Mouse (Mus musculus) MEL (cell line): ENCODE measurements around the gene Rnf26. TPM values are rescaled to one million over a fixed set of nuclear protein-coding genes. Genes with fewer than 3 reads are reported as not detected.
A peak's percentile ranks its signal among the peaks of the same experiment; 100 is the strongest.

Source experiments
- DNase-seq: peaks from one replicate; pipeline ENCODE4 v3.0.0; 2011; ENCODE audit warnings: low read depth, low spot score
- H3K27ac ChIP-seq: 2 replicates; pipeline ENCODE4 v1.5.1; 2012; ENCODE audit warnings: low read depth, mild to moderate bottlenecking, control low read depth, low read length, moderate library complexity; ENCODE audit not compliant: control insufficient read depth
- H3K27me3 ChIP-seq, 2 experiments: fragments of 150-350 bp in 1 of 2; sonication (generic) in 1 of 2; 2 replicates each; pipeline ENCODE4 v1.6.1; 2012; ENCODE audit warnings: low read length in 2 of 2, mild to moderate bottlenecking in 2 of 2, improper control_type of control experiment in 1 of 2, moderate library complexity in 1 of 2; ENCODE audit not compliant: insufficient read depth in 2 of 2, control insufficient read depth in 1 of 2
- H3K36me3 ChIP-seq, 2 experiments: 2 replicates each; pipeline ENCODE4 v1.6.1; 2012 to 2014; ENCODE audit warnings: low read length in 2 of 2, improper control_type of control experiment in 1 of 2, inconsistent platforms in 1 of 2, mild to moderate bottlenecking in 1 of 2; ENCODE audit not compliant: insufficient read depth in 2 of 2, control insufficient read depth in 1 of 2
- H3K4me1 ChIP-seq, 2 experiments: fragments of 150-350 bp in 1 of 2; sonication (generic) in 1 of 2; 2 replicates each; pipeline ENCODE4 v1.6.1; 2012; ENCODE audit warnings: low read length in 2 of 2, improper control_type of control experiment in 1 of 2, mild to moderate bottlenecking in 1 of 2; ENCODE audit not compliant: insufficient read depth in 2 of 2, control insufficient read depth in 1 of 2
- H3K4me3 ChIP-seq, 2 experiments: fragments of 150-350 bp in 1 of 2; sonication (generic) in 1 of 2; 2 replicates each; pipeline ENCODE4 v1.5.1; 2012; ENCODE audit warnings: low read depth in 2 of 2, low read length in 2 of 2, mild to moderate bottlenecking in 2 of 2, moderate library complexity in 2 of 2, control low read depth in 1 of 2, improper control_type of control experiment in 1 of 2; ENCODE audit not compliant: control insufficient read depth in 1 of 2, insufficient read depth in 1 of 2
- H3K79me2 ChIP-seq: 2 replicates; pipeline ENCODE4 v1.6.1; 2012; ENCODE audit warnings: mild to moderate bottlenecking, low read length, moderate library complexity; ENCODE audit not compliant: control insufficient read depth, poor library complexity, insufficient read depth
- H3K9ac ChIP-seq: 2 replicates; pipeline ENCODE4 v1.6.1; 2012; ENCODE audit warnings: low read depth, mild to moderate bottlenecking, control low read depth, low read length, moderate library complexity; ENCODE audit not compliant: control insufficient read depth, poor library complexity, severe bottlenecking
- H3K9me3 ChIP-seq: fragments of 150-350 bp; sonication (generic); replicated peaks from 2 replicates; pipeline ENCODE4 v1.6.1; 2012; ENCODE audit warnings: mild to moderate bottlenecking, low read length, improper control_type of control experiment, moderate library complexity; ENCODE audit not compliant: insufficient read depth
- CHD1 ChIP-seq: IDR thresholded peaks from 2 replicates; pipeline ENCODE4 v1.6.1; 2012; ENCODE audit warnings: low read depth, mild to moderate bottlenecking, inconsistent platforms, low read length, improper control_type of control experiment
- CHD2 ChIP-seq: IDR thresholded peaks from 2 replicates; pipeline ENCODE4 v1.6.1; 2011; ENCODE audit warnings: low read length, improper control_type of control experiment
- E2F4 ChIP-seq: IDR thresholded peaks from 2 replicates; pipeline ENCODE4 v1.6.1; 2011; ENCODE audit warnings: low read depth, low read length, improper control_type of control experiment, borderline replicate concordance
- EP300 ChIP-seq, 2 experiments: IDR thresholded peaks; 2 replicates each; pipeline ENCODE4 v1.6.1; 2011; ENCODE audit warnings: improper control_type of control experiment in 2 of 2, low read length in 2 of 2, low read depth in 1 of 2, mild to moderate bottlenecking in 1 of 2
- GATA1 ChIP-seq: IDR thresholded peaks from 2 replicates; pipeline ENCODE4 v1.6.1; 2011; ENCODE audit warnings: low read depth, low read length, improper control_type of control experiment
- MAZ ChIP-seq: IDR thresholded peaks from 2 replicates; pipeline ENCODE4 v1.6.1; 2012; ENCODE audit warnings: low read depth, mild to moderate bottlenecking, inconsistent platforms, low read length, improper control_type of control experiment
- MYB ChIP-seq: IDR thresholded peaks from 2 replicates; pipeline ENCODE4 v1.6.1; 2011; ENCODE audit warnings: mild to moderate bottlenecking, low read depth, low read length, improper control_type of control experiment
- SIN3A ChIP-seq: IDR thresholded peaks from 2 replicates; pipeline ENCODE4 v1.6.1; 2012; ENCODE audit warnings: low read length, improper control_type of control experiment, inconsistent platforms
- TAL1 ChIP-seq: IDR thresholded peaks from 2 replicates; pipeline ENCODE4 v1.6.1; 2012; ENCODE audit warnings: mild to moderate bottlenecking, inconsistent platforms, low read length, moderate library complexity, mixed read lengths
- TCF12 ChIP-seq: IDR thresholded peaks from 2 replicates; pipeline ENCODE4 v1.6.1; 2014; ENCODE audit warnings: low read depth, mild to moderate bottlenecking, inconsistent platforms, low read length, improper control_type of control experiment, moderate library complexity
- UBTF ChIP-seq: IDR thresholded peaks from 2 replicates; pipeline ENCODE4 v1.6.1; 2012; ENCODE audit warnings: low read depth, mild to moderate bottlenecking, inconsistent platforms, low read length, improper control_type of control experiment, moderate library complexity, borderline replicate concordance; ENCODE audit not compliant: insufficient read depth
- ZC3H11A ChIP-seq: IDR thresholded peaks from 2 replicates; pipeline ENCODE4 v1.6.1; 2012; ENCODE audit warnings: low read depth, mild to moderate bottlenecking, inconsistent platforms, low read length, improper control_type of control experiment
- ZMIZ1 ChIP-seq: IDR thresholded peaks from 2 replicates; pipeline ENCODE4 v1.6.1; 2012; ENCODE audit warnings: low read depth, mild to moderate bottlenecking, inconsistent platforms, low read length, improper control_type of control experiment, moderate library complexity
- ZNF384 ChIP-seq: IDR thresholded peaks from 2 replicates; pipeline ENCODE4 v1.6.1; 2012; ENCODE audit warnings: low read depth, mild to moderate bottlenecking, inconsistent platforms, low read length, improper control_type of control experiment
- polyA plus RNA-seq, 2 experiments: library from polyadenylated mRNA; stranded (reverse) in 1 of 2; unstranded in 1 of 2; fragments of >175 nt in 1 of 2; fragments of >200 nt in 1 of 2; gene quantifications; 2 replicates each; pipeline versions ENCODE4 v1.2.1 to v1.2.4; 2012; ENCODE audit warnings: low replicate concordance in 2 of 2, low read depth in 1 of 2; ENCODE audit not compliant: insufficient read length in 2 of 2, insufficient read depth in 1 of 2, missing spikeins in 1 of 2
- total RNA-seq: library from RNA; depleted of rRNA; stranded (reverse); fragments of 300-350 nt; gene quantifications from 2 replicates; pipeline ENCODE4 v1.2.3, GENCODE M21; 2012

Gene Rnf26
- total and polyA plus RNA-seq, 3 experiments: 14.0 to 55.1 TPM; not detected in 1

DNA sequence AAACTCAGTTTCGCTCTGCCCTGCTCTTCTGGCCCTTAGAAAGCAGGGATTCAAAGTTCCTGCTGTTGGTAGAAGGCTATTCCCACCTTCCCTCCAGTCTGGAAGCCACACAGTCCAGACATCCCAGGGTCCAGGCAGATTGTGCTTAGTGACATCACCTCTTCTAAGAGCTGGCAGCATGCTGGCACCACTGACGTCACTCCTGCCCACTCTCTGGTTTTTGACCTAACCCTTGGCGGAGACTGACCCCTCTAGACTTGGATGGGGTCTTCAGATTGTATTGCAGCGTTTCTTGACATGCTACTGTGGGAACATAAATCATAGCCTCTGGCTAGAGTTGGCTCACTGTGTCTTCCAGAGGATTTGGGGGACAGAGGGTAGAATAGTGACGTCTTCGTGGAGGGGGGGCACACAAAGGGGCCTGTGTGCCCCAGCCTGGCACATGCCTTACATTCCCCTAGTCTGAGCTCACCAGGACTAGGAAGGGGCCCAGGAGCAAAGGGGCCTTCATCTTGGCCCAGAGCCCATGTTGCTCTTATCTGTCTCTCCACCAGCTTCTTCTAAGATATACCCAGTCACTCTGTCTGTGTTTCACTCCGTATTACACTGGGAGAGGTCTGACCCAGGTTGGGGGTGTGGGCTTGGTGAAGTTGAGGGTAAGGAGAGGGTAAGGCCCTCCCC is 22.6 kb upstream of the Rnf26 start:
- Histone ChIP-seq H3K9ac (no peak overlapping the region), H3K36me3 (peaks cover 0 to 6% of the 10 kb centered on the region in 2 experiments; a peak in 1 of 4 replicates), H3K27me3 (peaks cover 22 to 24% of the 10 kb centered on the region in 2 experiments), H3K27ac (no peak overlapping the region)
- TF ChIP-seq TAL1: peak; percentile 45
- no peak for TF ChIP-seq E2F4
- peak; percentile 38; the same call in 1 of the 2 replicates for TF ChIP-seq TCF12
- TF ChIP-seq EP300 (IDR thresholded peaks at IDR 0.05; ENCODE audit: low read depth in 1 of 2, low read length in 2 of 2): peak; percentile 28 to 36; a peak in 2 of 4 replicates
- TF ChIP-seq MAZ: no peak
- TF ChIP-seq CHD1: no peak
- TF ChIP-seq UBTF: no peak
- TF ChIP-seq ZNF384: no peak
- no peak for TF ChIP-seq CHD2
- TF ChIP-seq GATA1: peak; percentile 75
- TF ChIP-seq MYB: no peak
- TF ChIP-seq ZC3H11A: no peak
- TF ChIP-seq SIN3A: no peak
- TF ChIP-seq, all 39 proteins: peak for 4
- no peaks in the 10 kb centered on the region for H3K79me2 ChIP-seq
- no peaks in the 10 kb centered on the region for H3K9me3 ChIP-seq
- peaks cover 0 to 12% of the 10 kb centered on the region in 2 experiments; a peak in 3 of 4 replicates for H3K4me1 ChIP-seq
- peak; percentile 65 for DNase-seq
- H3K4me3 ChIP-seq: no peak overlapping the region

DNA sequence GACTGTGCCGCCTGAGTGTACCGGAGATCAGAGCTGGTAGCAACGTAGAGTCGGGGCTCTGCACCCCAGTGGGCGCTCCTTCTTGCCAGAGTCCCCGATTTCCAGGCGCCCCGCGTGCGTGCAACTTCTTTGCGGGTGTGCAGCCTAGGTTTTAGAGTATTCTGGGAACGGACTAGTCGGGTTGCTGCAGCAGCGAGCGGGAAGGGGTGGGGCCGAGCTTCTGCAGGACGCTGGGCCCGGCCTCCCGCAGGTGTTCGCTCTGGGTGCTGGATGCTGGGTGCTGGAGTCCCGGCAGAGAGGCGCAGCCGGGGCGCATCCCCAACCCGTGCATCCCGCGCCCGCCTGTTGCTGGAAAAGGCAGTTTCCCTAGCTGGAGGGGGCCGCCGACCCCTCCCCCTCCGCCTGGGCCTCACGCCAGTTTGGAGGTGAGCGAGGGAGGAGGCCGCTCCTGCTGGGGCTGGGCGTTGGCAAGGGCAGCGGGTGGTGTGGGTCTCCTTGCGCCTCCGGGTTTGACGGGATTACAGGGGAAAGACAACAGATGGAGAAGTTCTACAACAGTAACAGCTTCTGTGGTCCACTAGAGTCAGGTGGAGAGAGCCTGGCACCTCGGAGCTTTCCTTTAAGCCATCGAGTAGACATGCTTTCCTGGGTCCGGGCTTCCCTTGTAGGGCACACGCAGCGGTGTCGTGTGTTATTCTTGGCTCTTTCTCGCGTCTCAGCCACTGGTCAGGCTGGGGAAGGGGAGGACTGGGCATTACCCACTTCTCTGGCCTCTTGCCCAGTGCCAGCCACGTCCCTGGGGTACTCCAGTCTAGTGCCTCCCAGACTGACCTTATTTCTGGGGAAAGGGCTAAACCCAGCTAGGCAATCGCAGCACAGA is 21.8 kb upstream of the Rnf26 start:
- no peaks in the 10 kb centered on the region for H3K79me2 ChIP-seq
- no peak overlapping the region for H3K9ac ChIP-seq
- peaks cover 22 to 24% of the 10 kb centered on the region in 2 experiments for H3K27me3 ChIP-seq
- DNase-seq: peak; percentile 35
- H3K9me3 ChIP-seq: no peaks in the 10 kb centered on the region
- peaks cover 0 to 12% of the 10 kb centered on the region in 2 experiments; a peak in 3 of 4 replicates for H3K4me1 ChIP-seq
- peak overlapping the region in 1 of 2 experiments; percentile 5; a peak in 1 of 4 replicates for H3K4me3 ChIP-seq
- H3K27ac ChIP-seq: no peak overlapping the region
- peaks cover 0 to 6% of the 10 kb centered on the region in 2 experiments; a peak in 1 of 4 replicates for H3K36me3 ChIP-seq
- TF ChIP-seq ZMIZ1: no peak
